Mouse (Mus musculus) CD8-positive naive resting alpha-beta T cell, adult 2 months (primary cell): ENCODE measurements around the gene Zmat5.

ENCODE experiments used
- DNase-seq, 2 experiments: peaks; one replicate each; pipeline ENCODE4 v3.0.0; 2022; ENCODE audit warnings: low read depth in 2 of 2, low spot score in 2 of 2

Zmat5 gene

GRCm38 (mm10) chr11:4769881-4770280, 65.4 kb downstream of the Zmat5 start:
- DNase-seq, result no peak

DNA sequence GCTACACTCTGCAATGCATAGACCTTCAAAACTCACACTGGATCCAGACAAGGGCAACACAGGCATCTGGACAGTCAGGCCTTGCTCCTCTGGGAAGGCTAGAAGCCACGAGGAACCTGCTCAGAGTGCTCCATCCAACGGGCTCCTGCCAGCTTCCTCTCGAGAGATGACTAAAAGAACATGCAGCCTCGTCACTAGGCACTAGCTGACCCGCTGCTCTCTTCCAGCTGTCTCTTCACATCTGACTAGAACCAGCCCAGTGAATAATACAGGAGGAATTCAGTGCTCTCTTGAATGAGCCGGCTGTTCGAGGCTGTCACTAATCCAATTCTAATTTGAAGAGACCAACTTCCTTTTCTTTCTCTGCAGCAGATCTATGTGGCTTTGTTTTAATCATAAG, 67.3 kb downstream of the Zmat5 start:
- DNase-seq, result no peak

- peak; percentile 26 to 43 for DNase-seq
Measured at GRCm38 (mm10) chr11:4772925-4773324, 68.4 kb downstream of the Zmat5 start.

DNA sequence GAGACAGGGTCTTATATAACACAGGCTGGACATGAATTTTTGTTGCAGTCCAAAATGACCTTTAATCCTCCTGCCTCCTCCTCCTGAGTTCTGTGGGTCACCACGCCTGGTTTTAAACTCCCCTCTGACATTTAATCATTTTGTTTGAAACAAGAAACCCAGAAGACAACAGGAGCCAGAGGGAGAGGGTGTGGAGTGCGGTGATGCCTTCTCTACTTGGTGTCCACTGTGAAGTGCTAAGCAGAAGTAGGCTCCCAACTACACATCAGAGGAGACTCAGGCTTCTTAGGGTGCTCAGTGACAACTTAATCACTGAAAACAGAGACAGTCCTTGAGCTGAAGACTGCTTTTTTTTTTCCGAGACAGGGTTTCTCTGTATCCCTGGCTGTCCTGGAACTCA, 76.4 kb downstream of the Zmat5 start:
- no peak for DNase-seq

- DNase-seq, result no peak
Measured at GRCm38 (mm10) chr11:4783116-4783515, 78.6 kb downstream of the Zmat5 start.

DNA sequence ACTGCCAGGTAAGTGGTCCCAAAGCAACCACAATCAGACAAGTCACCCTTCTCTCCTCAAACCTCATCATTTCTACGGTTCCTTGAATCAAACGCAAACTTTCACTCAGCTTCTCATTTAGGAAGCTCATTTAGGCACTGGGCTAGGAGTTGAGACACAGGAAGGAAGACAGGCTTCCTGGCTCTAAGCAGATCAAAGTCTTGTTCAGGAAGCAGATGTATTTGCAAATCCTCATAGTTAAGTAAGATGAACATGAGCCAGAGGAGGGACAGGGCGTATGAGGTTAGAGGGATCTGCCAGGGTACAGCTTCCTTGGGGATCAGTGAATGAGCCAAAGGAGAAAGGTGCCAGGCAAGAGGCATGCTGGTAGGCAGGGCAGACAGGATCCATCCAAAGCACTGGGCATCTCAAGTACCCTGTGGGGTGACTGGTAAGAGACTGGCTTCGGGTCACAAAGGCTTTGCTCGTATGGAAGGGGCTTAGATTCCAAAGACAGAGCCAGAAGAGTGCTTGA, 80.2 kb downstream of the Zmat5 start:
- no peak for DNase-seq
